Mouse (Mus musculus): ENCODE measurements around the gene Ncor1.

GRCm38 (mm10) chr11:62495276-62495801, 37.0 kb upstream of the Ncor1 start:
- TF ChIP-seq CTCF (IDR thresholded peaks at IDR 0.05; ENCODE audit: low read depth, low read length) (no peak), POLR2A (IDR thresholded peaks at IDR 0.05; ENCODE audit: borderline replicate concordance, low read depth, low read length) (no peak)
